Mouse (Mus musculus) liver, adult 2 months (tissue): ENCODE results near the gene Pkmyt1. TPM values are rescaled to one million over a fixed set of nuclear protein-coding genes. Genes with fewer than 3 reads are reported as not detected.

ENCODE experiments used
- DNase-seq: peaks from one replicate; pipeline ENCODE4 v3.0.0-alpha.2; 2011; ENCODE audit warnings: low read depth, low spot score; ENCODE audit errors: extremely low read depth
- H3K27ac ChIP-seq: fragments of 200-500 bp; replicated peaks from 2 replicates; pipeline ENCODE4 v1.5.1; 2012; ENCODE audit warnings: low read depth, mild to moderate bottlenecking, control low read depth, inconsistent platforms, low read length; ENCODE audit not compliant: insufficient read depth
- H3K27me3 ChIP-seq: fragments of 200-500 bp; 2 replicates; pipeline ENCODE4 v1.6.1; 2012; ENCODE audit warnings: mild to moderate bottlenecking, moderate library complexity, low read length, inconsistent platforms; ENCODE audit not compliant: control insufficient read depth, insufficient read depth
- H3K36me3 ChIP-seq: fragments of 200-500 bp; 2 replicates; pipeline ENCODE4 v1.6.1; 2012; ENCODE audit warnings: low read length, inconsistent platforms; ENCODE audit not compliant: control insufficient read depth, insufficient read depth
- H3K4me1 ChIP-seq: fragments of 200-500 bp; 2 replicates; pipeline ENCODE4 v1.6.1; 2011; ENCODE audit warnings: low read length; ENCODE audit not compliant: control insufficient read depth, insufficient read depth
- H3K4me3 ChIP-seq: fragments of 200-500 bp; 2 replicates; pipeline ENCODE4 v1.5.1; 2011; ENCODE audit warnings: low read depth, mild to moderate bottlenecking, control low read depth, low read length, moderate library complexity; ENCODE audit not compliant: insufficient read depth
- H3K79me2 ChIP-seq: fragments of 200-500 bp; 2 replicates; pipeline ENCODE4 v1.6.1; 2012; ENCODE audit warnings: inconsistent platforms, mild to moderate bottlenecking, low read length, moderate library complexity; ENCODE audit not compliant: control insufficient read depth, insufficient read depth
- H3K9ac ChIP-seq: fragments of 200-500 bp; 2 replicates; pipeline ENCODE4 v1.6.1; 2012; ENCODE audit warnings: low read depth, mild to moderate bottlenecking, control low read depth, inconsistent platforms, low read length
- CTCF ChIP-seq: fragments of 200-500 bp; IDR thresholded peaks from 2 replicates; pipeline ENCODE4 v1.5.1; 2011; ENCODE audit warnings: low read depth, low read length, control low read depth
- POLR2A ChIP-seq: fragments of 200-500 bp; IDR thresholded peaks from 2 replicates; pipeline ENCODE4 v1.6.1; 2011; ENCODE audit warnings: low read length, control low read depth; ENCODE audit not compliant: insufficient read depth; ENCODE audit errors: extremely low read depth
- WGBS: fragments of 180-500 bp; shearing (Covaris S2); methylation state at CpG from one replicate; pipeline ENCODE4 v1.1.7; 2018; 5-methylcytosine and 5-hydroxymethylcytosine counted together
- polyA plus RNA-seq: library from polyadenylated mRNA; depleted of rRNA; stranded (reverse); fragments of >200 nt; gene quantifications from 2 replicates; pipeline ENCODE4 v1.2.3, GENCODE M21; 2012; rRNA removed
- total RNA-seq: library from RNA; depleted of rRNA; stranded (reverse); fragments of >200 nt; gene quantifications from 2 replicates; pipeline ENCODE4 v1.2.3, GENCODE M21; 2014; rRNA removed

Gene Pkmyt1
- total and polyA plus RNA-seq, 2 experiments, result 0.18 to 2.6 TPM

GRCm38 (mm10) chr17:23777141-23777540 is 51.0 kb downstream of the Pkmyt1 start:
- H3K27me3 ChIP-seq, result no peaks in the 10 kb centered on the region
- H3K27ac ChIP-seq, result no peak overlapping the region
- TF ChIP-seq CTCF (no peak), POLR2A (no peak)
- H3K4me1 ChIP-seq, result no peaks in the 10 kb centered on the region
- no peak overlapping the region for H3K4me3 ChIP-seq
- 69% methylated on average over 2 of the region's 2 CpGs for WGBS
- no peaks in the 10 kb centered on the region for H3K36me3 ChIP-seq
- no peak for DNase-seq
- no peak overlapping the region for H3K9ac ChIP-seq
- H3K79me2 ChIP-seq, result no peaks in the 10 kb centered on the region

GRCm38 (mm10) chr17:23778447-23778846 is 52.3 kb downstream of the Pkmyt1 start:
- H3K79me2 ChIP-seq, result no peaks in the 10 kb centered on the region
- no peaks in the 10 kb centered on the region for H3K4me1 ChIP-seq
- H3K27me3 ChIP-seq, result no peaks in the 10 kb centered on the region
- H3K27ac ChIP-seq, result no peak overlapping the region
- no peaks in the 10 kb centered on the region for H3K36me3 ChIP-seq
- no peak overlapping the region for H3K9ac ChIP-seq
- no peak overlapping the region for H3K4me3 ChIP-seq
- no peak for DNase-seq
- WGBS, result 74% methylated on average over 2 of the region's 2 CpGs
- TF ChIP-seq POLR2A, result no peak
- TF ChIP-seq CTCF, result no peak

- Histone ChIP-seq H3K27me3 (no peaks in the 10 kb centered on the region), H3K79me2 (no peaks in the 10 kb centered on the region), H3K4me3 (no peak overlapping the region), H3K36me3 (no peaks in the 10 kb centered on the region), H3K9ac (no peak overlapping the region), H3K4me1 (0 out of 2 replicates have a peak, but pooled peaks cover 3% of the 10 kb centered on the region), H3K27ac (no peak overlapping the region)
- no peak for TF ChIP-seq POLR2A
- no peak for TF ChIP-seq CTCF
- DNase-seq, result no peak
Measured at GRCm38 (mm10) chr17:23783352-23783751, 57.2 kb downstream of the Pkmyt1 start.

DNA sequence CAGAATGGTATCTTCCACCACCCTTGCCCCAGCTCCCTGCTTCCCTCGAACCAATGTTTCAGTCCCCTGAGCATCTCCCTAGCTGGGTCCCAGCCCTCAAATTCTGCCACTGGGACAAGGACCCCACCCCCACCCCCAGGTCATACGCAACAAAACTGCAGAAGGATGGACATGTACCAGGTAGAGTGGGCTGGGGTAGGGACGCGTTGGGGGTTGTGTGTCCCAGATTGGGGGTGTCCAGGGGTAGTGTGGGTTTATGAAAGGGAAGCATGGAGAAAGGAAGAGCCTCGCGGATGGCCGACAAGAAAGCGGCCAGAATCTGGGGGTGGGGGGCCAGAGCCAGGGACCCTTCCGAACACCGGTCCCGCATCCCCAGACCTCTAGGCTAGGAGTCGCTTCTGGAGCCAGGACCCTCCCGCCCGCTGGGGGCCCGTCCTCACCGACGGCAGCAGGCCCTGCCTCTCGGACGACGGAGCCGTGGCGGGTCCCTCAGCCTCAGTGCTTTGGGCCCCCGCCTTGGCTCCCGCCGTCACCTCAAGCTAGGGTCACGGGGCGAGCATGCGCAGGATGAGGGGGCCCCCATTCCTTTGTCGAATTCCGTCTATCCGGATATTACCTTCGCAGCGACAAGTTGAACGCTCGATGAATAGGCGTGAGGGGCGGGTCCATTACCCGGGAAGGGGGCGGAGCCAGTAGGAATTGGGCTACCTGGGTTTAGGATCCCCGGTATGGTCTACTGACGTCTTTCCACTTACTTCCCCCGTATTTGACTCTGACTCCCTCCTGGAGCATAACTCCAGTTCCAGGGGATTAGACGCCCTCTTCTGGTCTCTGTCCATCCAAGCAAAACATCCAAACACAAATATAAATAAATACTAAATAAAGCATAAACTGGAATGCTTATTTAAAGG is 59.7 kb downstream of the Pkmyt1 start, which contains the start of gene Flywch2:
Gene Flywch2 (minus strand): TSS at position 521 of the 911 bp plus-strand sequence.
- Histone ChIP-seq H3K79me2 (no peaks in the 10 kb centered on the region), H3K9ac (peak within 1 kb of the TSS; percentile 74), H3K4me1 (peaks cover 8% of the 10 kb centered on the region), H3K27me3 (no peaks in the 10 kb centered on the region), H3K36me3 (no peaks in the 10 kb centered on the region), H3K27ac (no peak within 1 kb of the TSS), H3K4me3 (peak within 1 kb of the TSS; percentile 58)
- TF ChIP-seq CTCF (no peak), POLR2A (no peak)
- DNase-seq, result peak; percentile 41
- 5% methylated on average over 40 of the region's 43 CpGs for WGBS

Other genes starting within 250 kb of the Pkmyt1 start
- gene Vmn2r117, start 246.6 kb upstream of the Pkmyt1 start, total RNA-seq, result not detected in 2 replicates
- gene Vmn2r117, start 246.6 kb upstream of the Pkmyt1 start, polyA plus RNA-seq, result not detected in 2 replicates
- gene Zfp213, start 162.1 kb upstream of the Pkmyt1 start, total RNA-seq, result 4.5 and 4.8 TPM in 2 replicates
- gene Zfp213, start 162.1 kb upstream of the Pkmyt1 start, polyA plus RNA-seq, result 7.6 and 10.7 TPM in 2 replicates
- gene Zfp13, start 126.8 kb upstream of the Pkmyt1 start, total RNA-seq, result 1.3 and 2.0 TPM in 2 replicates
- gene Zfp13, start 126.8 kb upstream of the Pkmyt1 start, polyA plus RNA-seq, result 2.2 and 3.2 TPM in 2 replicates
- not detected in 2 replicates for gene Zscan10, start 125.5 kb upstream of the Pkmyt1 start, total RNA-seq
- not detected in 2 replicates for gene Zscan10, start 125.5 kb upstream of the Pkmyt1 start, polyA plus RNA-seq
- under 0.01 TPM in 1 of 2 replicates, not detected in the other for gene Mmp25, start 81.1 kb upstream of the Pkmyt1 start, total RNA-seq
- 0.06 and 0.10 TPM in 2 replicates for gene Mmp25, start 81.1 kb upstream of the Pkmyt1 start, polyA plus RNA-seq
- 0.09 TPM in 1 of 2 replicates, not detected in the other for gene Bicdl2, start 65.8 kb upstream of the Pkmyt1 start, total RNA-seq
- 0.05 TPM in 1 of 2 replicates, not detected in the other for gene Bicdl2, start 65.8 kb upstream of the Pkmyt1 start, polyA plus RNA-seq
- gene Hcfc1r1, start 52.7 kb upstream of the Pkmyt1 start, total RNA-seq, result 9.3 and 11.5 TPM in 2 replicates
- gene Hcfc1r1, start 52.7 kb upstream of the Pkmyt1 start, polyA plus RNA-seq, result 142 and 189 TPM in 2 replicates
- 6.0 and 6.8 TPM in 2 replicates for gene Thoc6, start 52.5 kb upstream of the Pkmyt1 start, total RNA-seq
- gene Thoc6, start 52.5 kb upstream of the Pkmyt1 start, polyA plus RNA-seq, result 10.2 and 10.3 TPM in 2 replicates
- 4.0 TPM in 2 replicates for gene Tnfrsf12a, start 48.9 kb upstream of the Pkmyt1 start, total RNA-seq
- gene Tnfrsf12a, start 48.9 kb upstream of the Pkmyt1 start, polyA plus RNA-seq, result 6.0 and 7.1 TPM in 2 replicates
- not detected in 2 replicates for gene Cldn6, start 47.1 kb upstream of the Pkmyt1 start, total RNA-seq
- 0.46 and 0.54 TPM in 2 replicates for gene Cldn6, start 47.1 kb upstream of the Pkmyt1 start, polyA plus RNA-seq
- not detected in 2 replicates for gene Cldn9, start 42.3 kb upstream of the Pkmyt1 start, total RNA-seq
- not detected in 2 replicates for gene Cldn9, start 42.3 kb upstream of the Pkmyt1 start, polyA plus RNA-seq
- under 0.01 TPM in 1 of 2 replicates, not detected in the other for gene 1520401A03Rik, start 3.6 kb upstream of the Pkmyt1 start, total RNA-seq
- not detected in 2 replicates for gene 1520401A03Rik, start 3.6 kb upstream of the Pkmyt1 start, polyA plus RNA-seq
- gene Paqr4, start 14.5 kb downstream of the Pkmyt1 start, total RNA-seq, result 1.3 and 1.6 TPM in 2 replicates
- gene Paqr4, start 14.5 kb downstream of the Pkmyt1 start, polyA plus RNA-seq, result 3.1 and 3.7 TPM in 2 replicates
- not detected in 2 replicates for gene Kremen2, start 19.5 kb downstream of the Pkmyt1 start, total RNA-seq
- 0.06 TPM in 1 of 2 replicates, not detected in the other for gene Kremen2, start 19.5 kb downstream of the Pkmyt1 start, polyA plus RNA-seq
- gene Flywch1, start 45.3 kb downstream of the Pkmyt1 start, total RNA-seq, result 11.1 and 12.6 TPM in 2 replicates
- gene Flywch1, start 45.3 kb downstream of the Pkmyt1 start, polyA plus RNA-seq, result 13.8 and 14.2 TPM in 2 replicates
- gene Flywch2, start 59.7 kb downstream of the Pkmyt1 start, total RNA-seq, result 1.5 and 1.8 TPM in 2 replicates
- gene Flywch2, start 59.7 kb downstream of the Pkmyt1 start, polyA plus RNA-seq, result 1.5 and 2.6 TPM in 2 replicates
- gene Srrm2, start 64.2 kb downstream of the Pkmyt1 start, total RNA-seq, result 33.0 and 46.5 TPM in 2 replicates
- gene Srrm2, start 64.2 kb downstream of the Pkmyt1 start, polyA plus RNA-seq, result 177 and 316 TPM in 2 replicates
- gene Elob, start 102.8 kb downstream of the Pkmyt1 start, total RNA-seq, result 153 and 187 TPM in 2 replicates
- 276 and 336 TPM in 2 replicates for gene Elob, start 102.8 kb downstream of the Pkmyt1 start, polyA plus RNA-seq
- gene Prss33, start 109.7 kb downstream of the Pkmyt1 start, total RNA-seq, result not detected in 2 replicates
- gene Prss33, start 109.7 kb downstream of the Pkmyt1 start, polyA plus RNA-seq, result not detected in 2 replicates
- gene Prss32, start 117.5 kb downstream of the Pkmyt1 start, total RNA-seq, result not detected in 2 replicates
- gene Prss32, start 117.5 kb downstream of the Pkmyt1 start, polyA plus RNA-seq, result 0.24 and 0.45 TPM in 2 replicates
- 0.13 TPM in 1 of 2 replicates, not detected in the other for gene Prss41, start 117.8 kb downstream of the Pkmyt1 start, total RNA-seq
- gene Prss41, start 117.8 kb downstream of the Pkmyt1 start, polyA plus RNA-seq, result 0.05 and 0.16 TPM in 2 replicates
- not detected in 2 replicates for gene Prss21, start 141.7 kb downstream of the Pkmyt1 start, total RNA-seq
- gene Prss21, start 141.7 kb downstream of the Pkmyt1 start, polyA plus RNA-seq, result not detected in 2 replicates
- gene Dcpp1, start 154.5 kb downstream of the Pkmyt1 start, total RNA-seq, result not detected in 2 replicates
- gene Dcpp1, start 154.5 kb downstream of the Pkmyt1 start, polyA plus RNA-seq, result not detected in 2 replicates
- gene Dcpp2, start 154.5 kb downstream of the Pkmyt1 start, total RNA-seq, result not detected in 2 replicates
- not detected in 2 replicates for gene Dcpp2, start 154.5 kb downstream of the Pkmyt1 start, polyA plus RNA-seq
- gene Dcpp3, start 191.1 kb downstream of the Pkmyt1 start, total RNA-seq, result not detected in 2 replicates
- gene Dcpp3, start 191.1 kb downstream of the Pkmyt1 start, polyA plus RNA-seq, result not detected in 2 replicates
- not detected in 2 replicates for gene Sbp, start 215.3 kb downstream of the Pkmyt1 start, total RNA-seq
- not detected in 2 replicates for gene Sbp, start 215.3 kb downstream of the Pkmyt1 start, polyA plus RNA-seq
- not detected in 2 replicates for gene Sbpl, start 228.9 kb downstream of the Pkmyt1 start, total RNA-seq
- not detected in 2 replicates for gene Sbpl, start 228.9 kb downstream of the Pkmyt1 start, polyA plus RNA-seq